Mouse (Mus musculus) adrenal gland, adult 2 months (tissue): ENCODE results near the gene Rprd2. TPM values are rescaled to one million over a fixed set of nuclear protein-coding genes. Genes with fewer than 3 reads are reported as not detected.
A peak's percentile ranks its signal among the peaks of the same experiment; 100 is the strongest.
"Not testable (repeated sequence)": the region's sequence is repeated elsewhere in the genome, so short reads cannot be mapped to it uniquely, and the experiment has no call there.

Experiments used
- DNase-seq: peaks from one replicate; pipeline ENCODE4 v3.0.0; 2021
- long read RNA-seq: library from polyadenylated mRNA; stranded (forward); transcript quantifications from one replicate; pipeline ENCODE4 v2.0.0, GENCODE M21; 2021
- polyA plus RNA-seq: library from polyadenylated mRNA; depleted of rRNA; stranded (reverse); fragments of >200 nt; gene quantifications from 2 replicates; pipeline ENCODE4 v1.2.3, GENCODE M21; 2012; rRNA removed
- total RNA-seq, 2 experiments: library from RNA; stranded (reverse); gene quantifications; 2 replicates each; pipeline ENCODE4 v1.2.3; 2021

Gene Rprd2
- total RNA-seq (10 to 100 TPM; 46.4 to 59.6 TPM), polyA plus RNA-seq (6.3 and 8.1 TPM in 2 replicates)
- long read RNA-seq, partial matches to known transcripts: 2 of 10 reads
- long read RNA-seq, other reads (novel, unspliced or antisense): 5 of 10 reads

DNA sequence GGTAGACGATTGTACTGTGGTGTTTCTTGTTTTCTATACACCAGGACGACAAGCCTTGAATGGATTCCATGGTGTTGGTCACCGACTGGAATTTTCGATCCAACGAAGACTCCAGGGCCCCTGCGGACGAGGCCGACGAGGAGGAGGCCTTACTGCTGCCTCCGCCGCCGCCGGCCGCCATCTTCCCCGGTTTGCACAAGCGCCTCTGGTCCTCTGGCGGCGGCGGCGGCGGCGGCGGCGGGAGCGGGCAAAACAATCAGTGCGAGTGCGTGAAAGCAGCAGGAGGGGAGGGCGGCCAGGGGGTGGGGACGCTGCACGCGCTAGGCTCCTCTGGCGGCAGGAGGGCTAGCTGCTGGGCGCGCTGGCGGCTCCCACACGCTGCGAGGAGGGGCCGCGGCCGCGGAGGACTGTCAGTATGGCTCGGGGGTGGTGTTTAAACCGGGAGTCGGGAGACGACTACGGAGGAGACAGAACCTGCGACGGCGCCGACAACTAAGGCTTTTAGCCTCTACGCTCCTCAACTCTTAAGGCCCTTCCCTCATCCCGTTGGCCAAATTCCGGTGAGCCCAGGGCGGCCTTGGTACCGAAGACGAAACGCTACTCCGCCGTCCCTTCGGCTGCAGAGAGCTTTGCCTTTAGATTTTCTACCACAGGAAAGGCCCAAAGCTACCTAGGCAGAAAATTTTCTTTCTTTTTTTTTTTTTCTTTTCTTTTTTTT, at the start of gene Rprd2:
Gene Rprd2 (minus strand): TSS at position 293 of the 718 bp plus-strand sequence.
- DNase-seq: peak; percentile 89

DNA sequence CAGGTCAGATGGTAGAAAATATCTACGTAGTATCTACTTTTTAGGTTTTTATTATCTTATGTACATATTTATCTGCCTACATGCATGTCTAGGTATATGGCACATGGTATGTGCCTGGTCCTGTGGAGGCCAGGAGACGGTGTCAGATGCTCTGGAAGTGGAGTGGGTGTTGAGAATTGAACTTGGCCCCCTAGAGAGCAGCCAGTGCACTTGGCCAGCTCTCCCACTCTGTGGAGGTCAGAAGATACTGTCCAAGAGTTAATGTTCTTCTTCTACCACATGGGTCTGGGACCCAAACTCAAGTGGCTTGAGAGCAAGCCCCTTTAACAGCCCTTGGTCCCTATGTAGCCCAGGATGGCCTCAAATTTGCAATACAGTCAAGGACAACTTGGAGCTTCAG, 48.7 kb upstream of the Rprd2 start:
- DNase-seq: no peak

DNA sequence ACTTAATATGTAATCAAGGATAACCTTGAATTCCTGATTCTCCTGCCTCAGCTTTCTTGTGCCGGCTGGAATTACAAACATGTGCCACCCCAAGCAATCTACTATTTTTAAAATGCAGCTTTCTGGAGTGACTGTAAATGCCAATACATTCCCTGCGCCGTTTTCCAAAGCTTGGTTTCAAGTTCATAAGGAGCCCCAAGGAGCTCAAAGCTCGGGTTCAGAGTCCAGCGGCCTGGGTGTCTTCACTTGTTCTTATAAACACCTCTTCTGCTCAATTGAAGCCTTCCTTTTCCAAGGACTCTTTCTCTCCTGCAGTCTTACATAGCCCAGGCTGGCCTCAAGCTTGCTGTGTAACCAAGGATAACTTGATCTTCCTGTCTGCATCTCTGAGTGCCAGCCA, 47.4 kb upstream of the Rprd2 start:
- DNase-seq: no peak

DNA sequence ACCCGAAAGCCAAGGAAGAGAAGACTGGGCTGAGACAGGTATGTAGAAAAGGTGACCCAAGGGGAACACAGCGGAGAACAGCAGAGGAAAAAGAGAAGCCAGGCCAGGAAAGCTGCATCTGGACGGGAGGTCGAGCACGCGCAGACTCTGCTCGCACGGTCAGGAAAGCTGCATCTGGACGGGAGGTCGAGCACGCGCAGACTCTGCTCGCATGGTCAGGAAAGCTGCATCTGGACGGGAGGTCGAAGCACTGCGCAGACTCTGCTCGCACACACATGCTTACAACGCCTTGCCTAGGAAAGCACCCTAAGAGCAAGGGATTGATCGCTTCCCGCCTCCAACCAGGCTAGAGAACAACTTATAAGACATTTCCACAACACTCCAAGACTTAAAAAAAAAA, 46.9 kb upstream of the Rprd2 start:
- DNase-seq: no peak

DNA sequence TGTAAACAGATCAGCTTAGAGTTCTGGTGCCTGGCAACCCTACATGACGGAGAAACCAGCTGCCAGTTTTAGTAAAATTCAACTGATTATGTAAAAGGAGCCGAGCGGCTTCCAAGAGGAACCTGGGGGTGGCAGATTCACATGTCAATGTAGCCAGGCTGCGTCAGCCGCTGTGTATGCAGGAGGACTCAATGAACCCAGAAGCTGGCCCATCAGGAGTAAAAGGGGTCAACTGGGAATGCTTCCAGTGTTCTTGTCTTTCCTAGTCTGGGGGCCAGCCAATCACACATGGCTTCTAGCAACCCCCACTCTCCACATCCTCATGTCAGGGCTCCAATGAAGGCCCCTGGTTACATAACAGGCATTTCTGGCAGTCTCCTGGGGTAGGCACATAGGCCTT, 46.4 kb upstream of the Rprd2 start:
- no peak for DNase-seq

DNA sequence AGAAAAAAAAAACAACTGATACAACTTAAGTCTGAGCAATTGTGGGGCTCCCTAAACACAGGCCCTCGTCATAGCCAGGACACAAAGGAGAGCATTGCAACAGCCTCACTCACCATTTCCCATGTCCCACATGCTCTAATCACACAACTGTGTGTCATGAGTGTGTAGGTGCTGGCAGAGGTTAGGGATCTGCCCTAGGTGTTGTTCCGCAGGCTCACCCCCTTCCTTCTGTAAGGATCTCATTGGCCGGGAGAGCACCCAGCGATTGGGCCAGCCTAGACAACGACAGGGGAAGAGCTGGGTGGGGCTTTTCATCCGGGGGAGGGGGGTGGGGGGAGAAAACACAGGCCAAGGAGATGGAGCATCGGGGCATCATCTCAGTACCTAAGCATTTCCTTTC, 44.9 kb upstream of the Rprd2 start:
- no peak for DNase-seq

DNA sequence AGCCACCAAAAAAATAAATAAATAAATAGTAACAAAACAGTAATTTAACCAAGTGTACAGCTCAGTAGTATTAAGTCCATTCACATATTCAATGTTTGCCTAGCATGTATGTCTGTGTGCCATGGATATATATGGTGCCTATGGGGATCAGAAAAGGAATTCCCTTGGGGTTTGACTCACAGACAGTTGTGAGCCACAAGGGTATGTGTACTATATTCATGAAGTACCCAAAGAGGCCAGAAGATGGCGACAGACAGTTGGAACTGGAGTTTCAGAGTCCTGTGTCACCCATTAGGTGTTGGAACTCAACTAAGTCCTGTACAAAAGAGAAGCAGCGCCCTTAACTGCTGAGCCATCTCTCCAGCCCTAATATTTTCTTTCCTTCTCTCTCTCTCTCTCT, 43.1 kb upstream of the Rprd2 start:
- DNase-seq: peak; percentile 68

DNA sequence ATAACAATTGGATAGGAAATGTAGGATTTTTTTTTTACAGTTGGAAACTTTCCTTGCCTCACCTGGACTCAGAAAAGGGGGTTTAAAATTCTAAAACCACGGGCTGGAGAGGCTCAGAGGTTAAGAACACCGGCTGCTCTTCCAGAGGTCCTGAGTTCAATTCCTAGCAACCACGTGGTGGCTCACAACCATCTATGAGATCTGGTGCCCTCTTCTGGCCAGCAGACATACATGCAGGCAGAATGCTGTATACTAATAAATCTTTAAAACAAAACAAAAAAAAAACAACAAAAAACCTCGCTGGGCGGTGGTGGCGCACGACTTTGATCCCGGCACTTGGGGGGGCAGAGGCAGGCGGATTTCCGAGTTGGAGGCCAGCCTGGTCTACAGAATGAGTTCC, 42.6 kb upstream of the Rprd2 start:
- no peak for DNase-seq

DNA sequence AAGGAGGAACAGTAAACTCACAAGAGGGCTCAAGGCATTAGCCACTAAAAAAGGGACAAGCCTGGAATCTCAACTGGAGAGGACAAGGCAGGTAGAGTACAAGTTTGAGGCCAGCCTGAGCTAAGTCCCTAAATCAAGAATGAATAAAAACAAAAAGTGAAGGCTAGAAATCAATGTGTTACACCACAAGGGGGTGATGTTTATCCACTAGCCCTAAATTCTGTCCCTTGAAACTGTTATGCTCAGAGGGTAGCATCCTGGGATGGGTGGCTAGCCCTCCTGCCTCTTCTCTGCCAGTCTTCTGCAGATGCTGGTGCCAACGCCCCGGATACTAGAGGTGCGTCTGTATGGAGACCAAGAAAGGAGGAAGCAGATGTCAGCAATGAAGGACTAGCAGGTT, 41.7 kb upstream of the Rprd2 start:
- no peak for DNase-seq

DNA sequence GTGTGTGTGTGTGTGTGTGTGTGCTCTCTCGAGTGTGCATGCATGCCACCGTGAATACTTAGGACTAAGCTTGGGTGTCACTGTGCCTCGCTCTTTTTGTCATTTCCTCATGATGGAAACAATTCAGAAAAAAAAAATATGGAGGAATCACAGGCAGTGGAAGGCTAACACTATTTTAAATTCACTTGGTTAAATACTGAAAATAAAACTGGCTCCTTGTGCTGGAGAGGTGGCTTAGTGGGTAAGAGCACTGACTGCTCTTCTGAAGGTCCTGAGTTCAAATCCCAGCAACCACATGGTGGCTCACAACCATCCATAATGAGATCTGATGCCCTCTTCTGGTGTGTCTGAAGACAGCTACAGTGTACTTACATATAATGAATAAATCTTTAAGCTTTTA, 39.6 kb upstream of the Rprd2 start:
- not testable (repeated sequence) for DNase-seq

DNA sequence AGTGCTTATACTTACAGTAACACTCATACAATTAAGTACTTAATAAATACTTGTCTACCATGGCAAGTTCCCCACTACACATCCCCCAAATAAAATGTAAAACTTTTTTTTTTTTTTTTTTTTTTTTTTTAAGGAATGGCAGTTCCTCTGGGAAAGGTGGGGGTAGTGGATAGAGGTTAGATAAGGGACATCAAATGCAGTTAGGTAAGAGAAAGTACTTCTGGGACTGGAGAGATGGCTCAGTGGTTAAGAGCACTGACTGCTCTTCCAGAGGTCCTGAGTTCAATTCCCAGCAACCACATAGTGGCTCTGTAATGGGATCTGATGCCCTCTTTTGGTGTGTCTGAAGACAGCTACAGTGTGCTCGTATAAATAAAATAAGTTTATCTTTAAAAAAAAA, 38.4 kb upstream of the Rprd2 start:
- not testable (repeated sequence) for DNase-seq

DNA sequence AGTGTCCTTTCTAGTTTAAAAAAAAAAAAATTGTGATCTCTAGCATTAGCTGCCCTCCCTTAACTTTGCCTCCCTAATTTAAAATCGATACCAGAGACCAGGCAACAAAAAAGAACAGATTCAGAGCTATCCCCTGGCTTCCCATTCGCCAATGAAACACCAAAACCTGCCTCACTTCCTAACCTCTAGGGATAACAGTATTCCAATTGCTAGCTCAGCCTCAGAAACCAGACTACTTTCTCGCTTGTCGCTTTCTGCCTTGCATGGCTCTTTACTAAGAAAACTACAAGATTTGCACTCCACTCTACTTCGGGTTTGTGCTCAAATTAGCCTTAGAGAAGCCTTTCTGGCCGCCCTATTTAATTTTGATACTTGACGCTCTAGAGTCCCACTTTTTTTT, 37.5 kb upstream of the Rprd2 start:
- DNase-seq: no peak

DNA sequence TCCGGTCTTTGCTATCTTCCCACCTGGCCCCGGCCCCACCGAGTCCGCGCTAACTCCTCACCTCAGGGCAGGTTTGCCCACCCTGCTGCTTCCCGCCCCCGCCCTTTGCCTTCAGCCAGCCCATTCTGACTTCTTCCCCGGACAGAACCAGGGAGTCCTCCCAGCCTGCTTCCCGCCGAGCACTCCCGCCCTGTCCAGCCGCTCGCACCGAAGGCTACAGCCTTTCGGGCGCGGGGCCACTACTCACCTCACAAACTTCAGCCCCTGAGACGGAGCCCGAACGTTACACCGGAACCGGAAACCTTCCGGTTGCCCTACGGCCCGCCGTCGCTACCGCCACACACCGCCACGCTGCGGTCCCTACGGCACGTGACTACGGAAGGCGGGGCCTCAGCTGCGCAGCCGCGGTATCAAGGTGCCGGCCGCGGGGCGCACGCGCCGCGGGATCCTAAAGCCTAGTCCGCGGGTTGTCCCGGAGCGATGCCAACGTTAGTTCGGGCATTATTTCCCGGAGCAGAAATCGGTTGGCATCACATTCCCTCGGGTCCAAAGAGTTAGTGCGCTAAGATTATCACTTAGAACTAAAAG, 36.9 kb upstream of the Rprd2 start, which contains the start of gene Prpf3:
Gene Prpf3 (minus strand): TSS at position 384 of the 588 bp plus-strand sequence.
- DNase-seq: peak; percentile 98

DNA sequence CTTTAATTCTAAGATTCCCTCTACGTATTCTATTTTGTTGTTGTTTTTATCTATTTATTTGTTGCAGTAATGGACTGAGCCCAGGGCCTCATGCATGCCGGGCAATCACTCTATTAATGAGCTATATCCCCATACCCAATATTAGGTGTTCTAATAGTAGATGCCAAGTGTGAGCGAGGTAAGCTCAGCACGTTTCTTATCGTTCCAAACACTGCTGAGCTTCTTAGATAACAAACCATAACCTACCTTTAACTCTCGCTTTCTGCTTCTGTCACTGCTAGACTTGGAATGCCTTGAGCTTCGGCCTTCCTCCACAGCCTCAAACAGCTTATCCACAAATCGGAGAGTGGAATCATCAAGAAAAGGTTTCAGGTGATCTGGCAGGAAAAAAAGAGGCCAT, 32.7 kb upstream of the Rprd2 start:
- DNase-seq: no peak

DNA sequence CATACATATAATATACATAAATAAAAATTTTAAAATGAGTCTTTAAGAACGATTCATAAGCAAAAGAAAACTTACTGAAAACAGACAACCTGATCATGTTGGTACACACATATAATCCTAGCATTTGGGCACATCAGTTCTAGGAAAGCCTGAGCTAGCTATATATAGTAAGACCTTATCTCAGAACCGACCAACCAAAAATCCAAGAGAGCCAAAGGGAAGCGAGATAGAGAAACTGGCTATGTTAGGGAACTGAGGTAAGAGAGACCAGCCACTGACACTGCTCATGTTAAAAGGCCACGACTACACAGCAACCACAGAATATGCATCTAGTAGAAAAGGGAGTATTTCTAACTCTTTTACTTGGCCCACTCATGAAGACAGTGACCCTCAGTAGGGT, 31.9 kb upstream of the Rprd2 start:
- DNase-seq: no peak

DNA sequence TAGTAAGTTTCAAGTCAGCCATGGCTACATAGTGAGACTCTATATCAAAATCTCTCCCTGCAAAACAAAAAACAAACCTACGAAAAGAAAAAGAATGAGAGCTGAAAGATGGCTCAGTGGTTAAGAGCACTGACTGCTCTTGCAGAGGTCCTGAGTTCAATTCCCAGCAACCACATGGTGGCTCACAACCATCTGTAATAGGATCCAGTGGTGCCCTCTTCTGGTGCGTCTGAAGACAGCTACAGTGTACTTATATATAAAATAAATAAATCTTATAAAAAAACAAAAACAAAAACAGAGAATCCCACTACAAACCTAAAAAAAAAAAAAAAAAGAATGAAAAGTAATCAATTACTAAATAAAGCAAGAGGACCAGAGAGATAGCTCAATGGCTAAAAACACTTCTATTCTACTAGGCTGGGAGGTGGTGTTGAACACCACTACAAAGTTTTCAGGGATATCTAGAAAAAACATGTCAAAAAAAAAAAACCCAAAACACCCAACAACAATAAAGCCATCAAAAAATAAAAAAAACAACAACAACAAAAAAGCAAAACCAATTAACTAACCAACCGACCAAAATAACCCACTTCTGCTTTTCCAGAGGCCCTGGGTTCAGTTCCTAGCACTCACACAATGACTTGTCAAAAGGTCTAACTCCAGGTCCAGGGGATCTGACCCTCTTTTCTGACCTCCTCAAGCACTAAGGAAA, 24.0 kb upstream of the Rprd2 start:
- DNase-seq: no peak

DNA sequence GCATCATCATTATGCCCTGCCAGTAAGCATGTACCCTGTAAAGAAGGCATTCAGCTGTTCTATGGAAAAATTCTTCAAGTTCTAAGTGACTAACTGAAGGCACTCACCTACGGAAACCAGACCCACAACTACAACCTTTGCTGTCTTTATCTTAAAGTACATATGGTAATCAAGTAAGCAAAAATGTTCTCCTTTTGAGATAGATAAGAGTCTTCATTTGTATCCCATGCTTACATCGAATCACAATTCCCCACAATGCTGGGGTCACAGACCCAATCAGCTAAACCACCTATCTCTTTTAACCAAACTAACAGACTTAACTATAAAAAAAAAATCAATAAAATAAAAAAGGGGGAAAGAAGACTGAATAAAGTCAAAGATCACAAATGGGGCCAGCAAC, 20.6 kb upstream of the Rprd2 start:
- DNase-seq: no peak

DNA sequence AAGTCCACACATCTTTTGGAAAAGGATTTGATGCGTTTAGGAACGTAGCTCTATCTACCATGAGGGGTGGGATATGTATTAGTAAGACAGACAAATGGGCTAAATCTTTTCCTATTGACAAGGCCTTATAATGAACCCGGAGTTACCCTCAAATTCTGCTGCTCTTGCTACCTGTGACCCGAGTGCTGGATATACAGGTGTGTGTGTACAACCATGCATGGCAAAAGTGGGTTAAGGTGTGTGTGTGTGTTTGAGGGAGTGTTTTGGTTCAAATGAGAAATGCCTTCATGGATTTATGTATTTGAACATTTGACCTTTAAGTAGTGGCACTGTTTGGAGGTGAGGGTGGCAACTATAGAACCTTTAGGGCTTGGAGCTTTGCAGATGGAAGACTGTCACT, 10.4 kb upstream of the Rprd2 start:
- no peak for DNase-seq

DNA sequence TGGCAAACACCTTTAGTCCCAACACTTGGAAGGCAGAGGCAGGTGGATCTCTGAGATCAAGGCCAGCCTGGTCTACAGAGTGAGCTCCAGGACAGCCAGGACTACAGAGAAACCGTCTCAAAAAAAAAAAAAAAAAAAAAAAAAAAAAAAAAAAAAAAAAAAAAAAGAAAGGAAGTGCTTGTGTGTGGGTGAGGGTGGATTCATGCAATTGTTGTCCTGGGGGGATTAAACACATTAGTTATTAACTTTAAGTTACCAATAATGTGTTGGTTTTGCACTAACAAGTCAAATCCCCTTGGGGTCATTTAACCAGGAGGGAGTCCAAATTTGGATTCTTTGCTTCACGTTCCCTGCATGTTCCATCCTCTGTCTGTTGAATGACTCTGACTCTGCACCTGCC, 7.6 kb upstream of the Rprd2 start:
- DNase-seq: no peak

DNA sequence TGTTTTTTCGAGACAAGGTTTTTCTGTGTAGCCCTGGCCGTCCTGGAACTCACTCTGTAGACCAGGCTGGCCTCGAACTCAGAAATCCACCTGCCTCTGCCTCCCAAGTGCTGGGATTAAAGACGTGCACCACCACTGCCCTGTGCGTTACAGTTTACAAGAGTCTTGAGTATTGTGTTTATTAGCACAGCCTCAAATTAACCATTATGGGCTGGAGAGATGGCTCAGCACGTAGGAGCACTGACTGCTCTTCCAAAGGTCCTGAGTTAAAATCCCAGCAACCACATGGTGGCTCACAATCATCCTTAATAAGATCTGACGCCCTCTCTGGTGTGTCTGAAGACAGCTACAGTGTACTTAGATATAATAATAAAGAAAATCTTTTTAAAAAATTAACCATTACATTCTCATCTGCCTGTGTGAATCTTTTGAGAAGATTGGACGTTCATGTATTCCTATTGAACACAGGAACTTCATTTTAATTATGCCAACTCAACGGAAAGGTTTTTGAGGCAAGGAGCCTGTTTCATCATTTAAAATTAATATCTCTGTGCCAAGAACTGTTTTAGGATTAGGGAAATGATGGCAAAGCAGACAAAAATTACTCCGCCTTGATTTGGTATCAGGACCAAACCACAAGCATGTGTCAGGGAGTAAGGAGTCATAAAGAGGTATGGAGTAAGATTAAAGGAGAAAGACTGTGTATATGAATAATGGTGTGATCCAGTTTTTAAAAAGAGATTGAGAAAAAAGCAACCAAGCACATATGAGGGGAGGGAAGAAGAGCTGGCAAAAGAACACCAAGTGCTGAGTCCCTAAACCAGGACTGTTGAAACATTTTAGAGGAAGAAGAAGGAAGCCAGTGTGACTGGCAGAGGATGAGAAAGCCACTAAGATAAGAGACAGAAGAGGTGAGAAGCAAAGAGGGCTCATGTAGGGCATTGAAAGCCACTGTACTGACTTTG, 1.7 kb upstream of the Rprd2 start:
- no peak for DNase-seq

DNA sequence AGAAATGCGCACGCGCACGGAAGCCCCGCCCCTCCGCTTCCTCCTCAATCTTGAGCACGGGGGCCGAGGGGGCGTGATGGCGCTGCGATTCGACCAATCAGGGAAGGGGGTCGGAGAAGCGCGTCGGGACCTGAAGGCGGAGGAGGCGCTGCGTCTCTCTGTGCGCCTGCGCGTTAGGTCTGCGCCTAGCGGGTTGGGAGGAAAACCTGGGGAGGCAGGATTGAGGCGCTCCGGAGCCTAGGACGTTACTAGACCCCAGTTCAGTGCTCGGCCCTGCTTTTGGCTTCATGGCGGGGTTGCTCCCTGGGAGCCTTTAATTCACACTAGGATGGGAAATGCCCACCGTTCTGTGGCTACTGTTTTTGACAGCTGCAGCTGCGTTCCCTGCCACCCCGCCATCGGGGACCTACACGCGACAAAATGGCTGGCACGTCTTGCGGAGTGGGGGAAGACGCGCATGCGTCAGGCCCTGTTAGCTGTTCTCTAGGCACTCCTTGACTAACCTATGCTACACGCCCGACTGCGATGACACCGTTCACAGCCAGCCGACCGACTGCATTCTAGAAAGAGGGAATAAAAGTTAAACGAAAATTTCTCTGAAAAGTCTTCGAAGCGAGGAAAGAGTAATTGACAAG, 805 bp upstream of the Rprd2 start:
- DNase-seq: peak; percentile 99
